Mouse (Mus musculus): ENCODE data around the gene Aldh5a1. TPM values are rescaled to one million over a fixed set of nuclear protein-coding genes. Genes with fewer than 3 reads are reported as not detected.
A peak's percentile ranks its signal among the peaks of the same experiment; 100 is the strongest.

Aldh5a1 gene
- polyA plus RNA-seq, 1 experiment from 2014 or later, result 7.9 TPM

GRCm38 (mm10) chr13:24952659-24953058, 15.2 kb upstream of the Aldh5a1 start:
- no peak for ATAC-seq (replicated peaks; ENCODE audit: low FRiP score, low read depth)
- DNase-seq (ENCODE audit: low spot score), result no peak
- Histone ChIP-seq H3K27ac (no peak overlapping the region), H3K9me3 (replicated peaks; ENCODE audit: low read length) (no peaks in the 10 kb centered on the region), H3K4me3 (replicated peaks; ENCODE audit: low read depth, low read length) (no peak overlapping the region), H3K36me3 (ENCODE audit: insufficient read depth, low read length) (no peaks in the 10 kb centered on the region), H3K9ac (ENCODE audit: low read depth, low read length) (no peak overlapping the region), H3K4me1 (replicated peaks; ENCODE audit: insufficient read depth, low read length) (no peaks in the 10 kb centered on the region), H3K4me2 (ENCODE audit: low read length) (no peak overlapping the region), H3K27me3 (ENCODE audit: insufficient read depth, low read length) (no peaks in the 10 kb centered on the region)
- no peak for TF ChIP-seq CTCF (IDR thresholded peaks at IDR 0.05; ENCODE audit: low read depth)
- WGBS, result 74% methylated on average over 7 of the region's 7 CpGs

GRCm38 (mm10) chr13:24948870-24949269, 11.4 kb upstream of the Aldh5a1 start:
- no peaks in the 10 kb centered on the region for H3K4me1 ChIP-seq (replicated peaks; ENCODE audit: insufficient read depth, low read length)

GRCm38 (mm10) chr13:24947158-24947557, 9.7 kb upstream of the Aldh5a1 start:
- no peak for TF ChIP-seq CTCF (IDR thresholded peaks at IDR 0.05; ENCODE audit: low read depth)
- no peak overlapping the region for H3K4me3 ChIP-seq (replicated peaks; ENCODE audit: low read depth, low read length)
- WGBS, result 65% methylated on average over 5 of the region's 5 CpGs
- H3K27ac ChIP-seq, result no peak overlapping the region
- H3K4me2 ChIP-seq (ENCODE audit: low read length), result no peak overlapping the region
- H3K9me3 ChIP-seq (replicated peaks; ENCODE audit: low read length), result no peaks in the 10 kb centered on the region
- no peak for DNase-seq (ENCODE audit: low spot score)
- no peak for ATAC-seq (replicated peaks; ENCODE audit: low FRiP score, low read depth)
- H3K9ac ChIP-seq (ENCODE audit: low read depth, low read length), result no peak overlapping the region
- H3K36me3 ChIP-seq (ENCODE audit: insufficient read depth, low read length), result no peaks in the 10 kb centered on the region
- no peaks in the 10 kb centered on the region for H3K4me1 ChIP-seq (replicated peaks; ENCODE audit: insufficient read depth, low read length)
- no peaks in the 10 kb centered on the region for H3K27me3 ChIP-seq (ENCODE audit: insufficient read depth, low read length)

More at GRCm38 (mm10) chr13:24948870-24949269, 11.4 kb upstream of the Aldh5a1 start:
- TF ChIP-seq CTCF (IDR thresholded peaks at IDR 0.05; ENCODE audit: low read depth), result no peak
- Histone ChIP-seq H3K9ac (ENCODE audit: low read depth, low read length) (no peak overlapping the region), H3K27ac (no peak overlapping the region), H3K4me3 (replicated peaks; ENCODE audit: low read depth, low read length) (no peak overlapping the region), H3K9me3 (replicated peaks; ENCODE audit: low read length) (no peaks in the 10 kb centered on the region), H3K27me3 (ENCODE audit: insufficient read depth, low read length) (no peaks in the 10 kb centered on the region), H3K4me2 (ENCODE audit: low read length) (no peak overlapping the region), H3K36me3 (ENCODE audit: insufficient read depth, low read length) (no peaks in the 10 kb centered on the region)
- ATAC-seq (replicated peaks; ENCODE audit: low FRiP score, low read depth) (no peak), DNase-seq (ENCODE audit: low spot score) (no peak)
- 89% methylated on average over 6 of the region's 6 CpGs for WGBS

GRCm38 (mm10) chr13:24945567-24945966, 8.1 kb upstream of the Aldh5a1 start:
- no peak overlapping the region for H3K27ac ChIP-seq
- WGBS, result 22% methylated on average over 4 of the region's 4 CpGs
- no peak for ATAC-seq (replicated peaks; ENCODE audit: low FRiP score, low read depth)

GRCm38 (mm10) chr13:24943303-24943702, 5.8 kb upstream of the Aldh5a1 start:
- Histone ChIP-seq H3K4me2 (ENCODE audit: low read length) (no peak overlapping the region), H3K36me3 (ENCODE audit: insufficient read depth, low read length) (no peaks in the 10 kb centered on the region), H3K4me3 (replicated peaks; ENCODE audit: low read depth, low read length) (no peak overlapping the region), H3K4me1 (replicated peaks; ENCODE audit: insufficient read depth, low read length) (no peaks in the 10 kb centered on the region), H3K27ac (no peak overlapping the region), H3K9ac (ENCODE audit: low read depth, low read length) (no peak overlapping the region), H3K9me3 (replicated peaks; ENCODE audit: low read length) (no peaks in the 10 kb centered on the region), H3K27me3 (ENCODE audit: insufficient read depth, low read length) (no peaks in the 10 kb centered on the region)
- DNase-seq (ENCODE audit: low spot score) (no peak), ATAC-seq (replicated peaks; ENCODE audit: low FRiP score, low read depth) (no peak)
- WGBS, result 52% methylated on average over 8 of the region's 8 CpGs
- no peak for TF ChIP-seq CTCF (IDR thresholded peaks at IDR 0.05; ENCODE audit: low read depth)

More at GRCm38 (mm10) chr13:24945567-24945966, 8.1 kb upstream of the Aldh5a1 start:
- H3K4me3 ChIP-seq (replicated peaks; ENCODE audit: low read depth, low read length), result no peak overlapping the region
- peak; percentile 64 for DNase-seq (ENCODE audit: low spot score)
- H3K36me3 ChIP-seq (ENCODE audit: insufficient read depth, low read length), result no peaks in the 10 kb centered on the region
- no peaks in the 10 kb centered on the region for H3K27me3 ChIP-seq (ENCODE audit: insufficient read depth, low read length)
- H3K9ac ChIP-seq (ENCODE audit: low read depth, low read length), result no peak overlapping the region
- H3K4me2 ChIP-seq (ENCODE audit: low read length), result no peak overlapping the region
- TF ChIP-seq CTCF (IDR thresholded peaks at IDR 0.05; ENCODE audit: low read depth), result no peak
- no peaks in the 10 kb centered on the region for H3K4me1 ChIP-seq (replicated peaks; ENCODE audit: insufficient read depth, low read length)
- no peaks in the 10 kb centered on the region for H3K9me3 ChIP-seq (replicated peaks; ENCODE audit: low read length)

- no peak for DNase-seq (ENCODE audit: low spot score)
- Histone ChIP-seq H3K27ac (no peak within 1 kb of the TSS), H3K36me3 (ENCODE audit: insufficient read depth, low read length) (no peaks in the 10 kb centered on the region), H3K9ac (ENCODE audit: low read depth, low read length) (no peak within 1 kb of the TSS), H3K27me3 (ENCODE audit: insufficient read depth, low read length) (no peaks in the 10 kb centered on the region), H3K9me3 (replicated peaks; ENCODE audit: low read length) (no peaks in the 10 kb centered on the region), H3K4me3 (replicated peaks; ENCODE audit: low read depth, low read length) (no peak within 1 kb of the TSS), H3K4me1 (replicated peaks; ENCODE audit: insufficient read depth, low read length) (no peaks in the 10 kb centered on the region), H3K4me2 (ENCODE audit: low read length) (no peak within 1 kb of the TSS)
- no peak for TF ChIP-seq CTCF (IDR thresholded peaks at IDR 0.05; ENCODE audit: low read depth)
- no peak for ATAC-seq (replicated peaks; ENCODE audit: low FRiP score, low read depth)
- 62% methylated on average over 17 of the region's 17 CpGs for WGBS
These were observed 5.2 kb upstream of the Aldh5a1 start, which contains the start of gene Gpld1 for GRCm38 (mm10) chr13:24942512-24943282. TSS of gene Gpld1 (plus strand) at chr13:24943152.
